Mouse (Mus musculus) liver, postnatal 0 days (tissue): ENCODE data around the gene Nanos3.

ENCODE experiments used
- CTCF ChIP-seq: sonication (generic); IDR thresholded peaks from 2 replicates; pipeline ENCODE4 v1.5.1; 2016; ENCODE audit warnings: antibody characterized with exemption, low read depth
- EP300 ChIP-seq: IDR thresholded peaks from 2 replicates; pipeline ENCODE4 v1.6.1; 2016; ENCODE audit warnings: antibody characterized with exemption, low read depth, mild to moderate bottlenecking

- no peak for TF ChIP-seq CTCF
- TF ChIP-seq EP300 = no peak
These were observed 38.5 kb upstream of the Nanos3 start for GRCm38 (mm10) chr8:84223322-84224029.
